Mouse (Mus musculus) stomach, embryonic 14.5 days (tissue): ENCODE results near the gene Zdhhc23. TPM values are rescaled to one million over a fixed set of nuclear protein-coding genes. Genes with fewer than 3 reads are reported as not detected.

Experiments used
- ATAC-seq: fragments of 200-750 bp; cut with Nextera tagmentation; 2 replicates; pipeline ENCODE4 v1.8.0; 2017; ENCODE audit warnings: low read depth, moderate TSS enrichment; ENCODE audit not compliant: insufficient number of reproducible peaks, insufficient read depth, low FRiP score
- H3K27ac ChIP-seq: fragments of 300-500 bp; sonication (generic); 2 replicates; pipeline ENCODE4 v1.5.1; 2014; ENCODE audit warnings: mild to moderate bottlenecking, low read length, moderate library complexity, mixed read lengths
- H3K27me3 ChIP-seq: fragments of 300-500 bp; sonication (generic); 2 replicates; pipeline ENCODE4 v1.6.1; 2014; ENCODE audit warnings: low read length, control low read depth, mixed read lengths; ENCODE audit not compliant: control insufficient read depth, insufficient read depth
- H3K36me3 ChIP-seq: fragments of 300-500 bp; sonication (generic); 2 replicates; pipeline ENCODE4 v1.6.1; 2014; ENCODE audit warnings: mild to moderate bottlenecking, control low read depth, low read length, moderate library complexity, mixed read lengths; ENCODE audit not compliant: control insufficient read depth, insufficient read depth
- H3K4me1 ChIP-seq: fragments of 300-500 bp; sonication (generic); 2 replicates; pipeline ENCODE4 v1.6.1; 2014; ENCODE audit warnings: low read length, control low read depth, mixed read lengths; ENCODE audit not compliant: control insufficient read depth, insufficient read depth
- H3K4me2 ChIP-seq: fragments of 300-500 bp; sonication (generic); replicated peaks from 2 replicates; pipeline ENCODE4 v1.6.1; 2014; ENCODE audit warnings: low read depth, low read length, control low read depth
- H3K4me3 ChIP-seq: fragments of 300-500 bp; sonication (generic); 2 replicates; pipeline ENCODE4 v1.5.1; 2014; ENCODE audit warnings: low read depth, low read length, control low read depth
- H3K9ac ChIP-seq: fragments of 300-500 bp; sonication (generic); replicated peaks from 2 replicates; pipeline ENCODE4 v1.6.1; 2014; ENCODE audit warnings: low read depth, mild to moderate bottlenecking, control low read depth, low read length, moderate library complexity, mixed read lengths
- H3K9me3 ChIP-seq: fragments of 300-500 bp; sonication (generic); 2 replicates; pipeline ENCODE4 v1.6.1; 2016; ENCODE audit warnings: low read depth, low read length, control low read depth; ENCODE audit not compliant: control insufficient read depth
- WGBS: fragments of 180-500 bp; shearing (Covaris S2); extraction: QIAGEN DNeasy Blood & Tissue Kit; methylation state at CpG from one replicate; pipeline ENCODE4 v1.1.7; 2014; 5-methylcytosine and 5-hydroxymethylcytosine counted together
- polyA plus RNA-seq: library from polyadenylated mRNA; unstranded; fragments of >200 nt; fragmentation: Nextera tagmentation; extraction: Ambion mirVana; gene quantifications from 2 replicates; pipeline ENCODE4 v1.2.1, GENCODE M21; 2014

The Zdhhc23 gene
- polyA plus RNA-seq, 1 experiment from 2014 or later: 3.2 TPM

- H3K4me1 ChIP-seq: no peaks in the 10 kb centered on the region
- ATAC-seq: no peak
- 84% methylated on average over 8 of the region's 8 CpGs for WGBS
- no peaks in the 10 kb centered on the region for H3K27me3 ChIP-seq
- no peak overlapping the region for H3K4me2 ChIP-seq
- H3K4me3 ChIP-seq: no peak overlapping the region
- H3K9me3 ChIP-seq: no peaks in the 10 kb centered on the region
- no peaks in the 10 kb centered on the region for H3K36me3 ChIP-seq
- H3K27ac ChIP-seq: no peak overlapping the region
- H3K9ac ChIP-seq: no peak overlapping the region
Measured at GRCm38 (mm10) chr16:43934856-43935255, 44.7 kb downstream of the Zdhhc23 start.

- Histone ChIP-seq H3K9ac (no peak overlapping the region), H3K4me3 (no peak overlapping the region), H3K27me3 (no peaks in the 10 kb centered on the region), H3K4me1 (no peaks in the 10 kb centered on the region), H3K4me2 (no peak overlapping the region), H3K9me3 (no peaks in the 10 kb centered on the region), H3K27ac (no peak overlapping the region), H3K36me3 (no peaks in the 10 kb centered on the region)
- WGBS: 85% methylated on average over 6 of the region's 6 CpGs
- no peak for ATAC-seq
Measured at GRCm38 (mm10) chr16:43933041-43933440, 46.5 kb downstream of the Zdhhc23 start.

- H3K27ac ChIP-seq: peak overlapping the region; percentile 21; the same call in 1 of the 2 replicates
- ATAC-seq: no peak
- no peaks in the 10 kb centered on the region for H3K27me3 ChIP-seq
- H3K36me3 ChIP-seq: no peaks in the 10 kb centered on the region
- 84% methylated on average over 7 of the region's 7 CpGs for WGBS
- no peak overlapping the region for H3K9ac ChIP-seq
- no peaks in the 10 kb centered on the region for H3K9me3 ChIP-seq
- no peak overlapping the region for H3K4me3 ChIP-seq
- H3K4me1 ChIP-seq: no peaks in the 10 kb centered on the region
- H3K4me2 ChIP-seq: no peak overlapping the region
Measured at GRCm38 (mm10) chr16:43932319-43932718, 47.3 kb downstream of the Zdhhc23 start.

- no peak for ATAC-seq
- Histone ChIP-seq H3K9ac (no peak overlapping the region), H3K4me2 (no peak overlapping the region), H3K36me3 (no peaks in the 10 kb centered on the region), H3K4me1 (no peaks in the 10 kb centered on the region), H3K27me3 (no peaks in the 10 kb centered on the region), H3K9me3 (no peaks in the 10 kb centered on the region), H3K4me3 (no peak overlapping the region), H3K27ac (no peak overlapping the region)
- 72% methylated on average over 3 of the region's 3 CpGs for WGBS
Measured at GRCm38 (mm10) chr16:43931502-43931901, 48.1 kb downstream of the Zdhhc23 start.

- Histone ChIP-seq H3K9me3 (no peaks in the 10 kb centered on the region), H3K27me3 (no peaks in the 10 kb centered on the region), H3K9ac (no peak overlapping the region), H3K27ac (no peak overlapping the region), H3K4me3 (no peak overlapping the region), H3K4me1 (no peaks in the 10 kb centered on the region), H3K36me3 (no peaks in the 10 kb centered on the region), H3K4me2 (no peak overlapping the region)
- no peak for ATAC-seq
Measured at GRCm38 (mm10) chr16:43930577-43930976, 49.0 kb downstream of the Zdhhc23 start.

GRCm38 (mm10) chr16:43926341-43926859 is 53.2 kb downstream of the Zdhhc23 start, which contains the start of gene Qtrt2:
TSS of gene Qtrt2 (minus strand) at chr16:43926809.
- H3K4me3 ChIP-seq: no peak within 1 kb of the TSS
- no peak within 1 kb of the TSS for H3K4me2 ChIP-seq
- no peak within 1 kb of the TSS for H3K9ac ChIP-seq
- H3K36me3 ChIP-seq: no peaks in the 10 kb centered on the region
- WGBS: 77% methylated on average over 6 of the region's 6 CpGs
- H3K27me3 ChIP-seq: no peaks in the 10 kb centered on the region
- no peak within 1 kb of the TSS for H3K27ac ChIP-seq
- no peaks in the 10 kb centered on the region for H3K9me3 ChIP-seq
- ATAC-seq: no peak
- H3K4me1 ChIP-seq: no peaks in the 10 kb centered on the region

GRCm38 (mm10) chr16:43925846-43926245 is 53.7 kb downstream of the Zdhhc23 start:
- WGBS: 98% methylated on average over 1 of the region's 1 CpGs
- H3K27ac ChIP-seq: no peak overlapping the region
- no peak overlapping the region for H3K4me2 ChIP-seq
- no peak overlapping the region for H3K4me3 ChIP-seq
- H3K27me3 ChIP-seq: no peaks in the 10 kb centered on the region
- H3K4me1 ChIP-seq: no peaks in the 10 kb centered on the region
- H3K36me3 ChIP-seq: no peaks in the 10 kb centered on the region
- ATAC-seq: no peak
- no peak overlapping the region for H3K9ac ChIP-seq
- no peaks in the 10 kb centered on the region for H3K9me3 ChIP-seq

- H3K4me1 ChIP-seq: no peaks in the 10 kb centered on the region
- no peak overlapping the region for H3K4me2 ChIP-seq
- no peaks in the 10 kb centered on the region for H3K9me3 ChIP-seq
- H3K36me3 ChIP-seq: no peaks in the 10 kb centered on the region
- no peak overlapping the region for H3K4me3 ChIP-seq
- H3K27ac ChIP-seq: no peak overlapping the region
- ATAC-seq: no peak
- no peak overlapping the region for H3K9ac ChIP-seq
- WGBS: 44% methylated on average over 6 of the region's 6 CpGs
- no peaks in the 10 kb centered on the region for H3K27me3 ChIP-seq
Measured at GRCm38 (mm10) chr16:43925001-43925558, 54.5 kb downstream of the Zdhhc23 start.

- 63% methylated on average over 3 of the region's 3 CpGs for WGBS
- H3K27me3 ChIP-seq: no peaks in the 10 kb centered on the region
- no peaks in the 10 kb centered on the region for H3K9me3 ChIP-seq
- H3K36me3 ChIP-seq: no peaks in the 10 kb centered on the region
- no peak overlapping the region for H3K4me2 ChIP-seq
- H3K4me1 ChIP-seq: no peaks in the 10 kb centered on the region
- no peak overlapping the region for H3K27ac ChIP-seq
- H3K9ac ChIP-seq: no peak overlapping the region
- no peak for ATAC-seq
- no peak overlapping the region for H3K4me3 ChIP-seq
Measured at GRCm38 (mm10) chr16:43922630-43923029, 57.0 kb downstream of the Zdhhc23 start.
